ENCODE assay signal across 9 mouse cellular contexts in the genomic region with DNA sequence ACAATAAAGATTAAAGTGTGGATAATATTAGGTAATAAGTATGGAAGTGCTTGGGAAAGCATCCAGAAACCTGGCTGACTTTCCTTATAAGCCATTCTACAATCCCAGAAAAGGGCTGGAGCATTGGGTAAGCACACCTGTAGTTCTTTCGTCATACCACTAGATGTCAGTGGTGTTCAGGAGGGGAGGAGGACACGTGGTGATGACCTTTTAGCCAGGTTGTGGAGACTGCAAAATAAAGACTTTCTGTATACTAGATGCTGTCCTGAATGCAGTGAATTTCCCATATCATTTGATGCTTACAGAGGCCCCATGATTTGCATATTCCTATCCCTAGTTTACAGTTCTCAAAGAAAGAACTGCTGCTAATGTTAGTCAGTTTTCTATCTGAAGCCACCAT.
DNase-seq lines count a peak whose midpoint lies in the region; ATAC-seq and TF ChIP-seq lines count a peak whose summit lies in the region.
"Had no signal": no experiment of that assay in that cellular context is flagged by ENCODE, and none has a peak within 500 bp of the region (broad histone marks: within the 10 kb centered on the region; RNA-seq: fewer than 3 reads in every experiment).

No protein-coding gene starts in this region.

- 0% methylated on average over 2 of the region's 2 CpGs for WGBS in liver, embryonic 14.5 days (ENCODE audit: insufficient replicate concordance)
- 0% methylated on average over 2 of the region's 2 CpGs for WGBS in hindbrain, postnatal 0 days

- TF ChIP-seq CTCF in liver, embryonic 14.5 days (IDR thresholded peaks at IDR 0.05; ENCODE audit: low read depth), result peak; percentile 82
- peak; percentile 93 for TF ChIP-seq CTCF in hindbrain, postnatal 0 days (IDR thresholded peaks at IDR 0.05; ENCODE audit: low read depth)

- no peak for TF ChIP-seq EP300 in liver, embryonic 14.5 days (IDR thresholded peaks at IDR 0.05; ENCODE audit: low read depth)

- H3K4me3 ChIP-seq in liver, embryonic 14.5 days (ENCODE audit: insufficient read depth in 1 of 2, low read depth in 2 of 2, low read length in 2 of 2), result no peak overlapping the region
- H3K4me3 ChIP-seq in hindbrain, postnatal 0 days (ENCODE audit: low read length), result no peak overlapping the region
- H3K4me3 ChIP-seq: neural tube, embryonic 12.5 days had no signal

- no peak overlapping the region for H3K27ac ChIP-seq in liver, embryonic 14.5 days
- H3K27ac ChIP-seq in hindbrain, postnatal 0 days, result no peak overlapping the region
- H3K27ac ChIP-seq: neural tube, embryonic 12.5 days had no signal

- H3K36me3 ChIP-seq in liver, embryonic 14.5 days (replicated peaks; ENCODE audit: control insufficient read depth, insufficient read depth, low read depth), result no peaks in the 10 kb centered on the region
- no peaks in the 10 kb centered on the region for H3K36me3 ChIP-seq in hindbrain, postnatal 0 days (ENCODE audit: insufficient read depth, low read length)
- H3K36me3 ChIP-seq: neural tube, embryonic 12.5 days had no signal

- no peaks in the 10 kb centered on the region for H3K4me1 ChIP-seq in liver, embryonic 14.5 days (replicated peaks; ENCODE audit: control insufficient read depth in 2 of 2, insufficient read depth in 2 of 2, low read length in 1 of 2)
- no peaks in the 10 kb centered on the region for H3K4me1 ChIP-seq in hindbrain, postnatal 0 days (ENCODE audit: insufficient read depth, low read length)
- H3K4me1 ChIP-seq: neural tube, embryonic 12.5 days had no signal

- H3K27me3 ChIP-seq in liver, embryonic 14.5 days (ENCODE audit: control insufficient read depth, insufficient read depth, low read length), result no peaks in the 10 kb centered on the region
- H3K27me3 ChIP-seq in hindbrain, postnatal 0 days (ENCODE audit: insufficient read depth, low read length), result no peaks in the 10 kb centered on the region
- H3K27me3 ChIP-seq: neural tube, embryonic 12.5 days had no signal

- no peak for ATAC-seq in liver, embryonic 14.5 days (ENCODE audit: insufficient read depth)
- ATAC-seq in common myeloid progenitor, adult 5-6 weeks (replicated peaks; ENCODE audit: low read depth, poor library complexity, severe bottlenecking), result peak; percentile 93
- ATAC-seq in hindbrain, postnatal 0 days, result peak; percentile 55; the same call in 1 of the 2 replicates
- 0 out of 2 replicates have a peak, but pooled peaks have one; percentile 59 for ATAC-seq in monocyte, adult 5-6 weeks (replicated peaks; ENCODE audit: insufficient number of reproducible peaks, low FRiP score, low TSS enrichment, poor library complexity, severe bottlenecking)
- ATAC-seq in inflammation-experienced regulatory T-cells, adult 6 months, result no peak

- no peak overlapping the region for H3K4me2 ChIP-seq in liver, embryonic 14.5 days (ENCODE audit: low read depth)
- H3K4me2 ChIP-seq in hindbrain, postnatal 0 days (ENCODE audit: low read depth, low read length), result no peak overlapping the region
- H3K4me2 ChIP-seq: neural tube, embryonic 12.5 days had no signal

- DNase-seq in liver, embryonic 14.5 days (ENCODE audit: low read depth in 3 of 3, low spot score in 3 of 3), result no peak
- no peak for DNase-seq in liver
- DNase-seq in Muller cell, postnatal 12 days (ENCODE audit: inconsistent ontology term), result peak; percentile 30
- DNase-seq in hindbrain, postnatal 0 days (ENCODE audit: low spot score), result peak; percentile 69
- no peak for DNase-seq in T-cell, adult 2 months (ENCODE audit: low spot score)

- H3K9me3 ChIP-seq in liver, embryonic 14.5 days (ENCODE audit: control insufficient read depth, low read length), result no peaks in the 10 kb centered on the region
- no peaks in the 10 kb centered on the region for H3K9me3 ChIP-seq in hindbrain, postnatal 0 days (ENCODE audit: low read length)
- H3K9me3 ChIP-seq: neural tube, embryonic 12.5 days had no signal

- H3K9ac ChIP-seq in liver, embryonic 14.5 days (replicated peaks), result no peak overlapping the region
- no peak overlapping the region for H3K9ac ChIP-seq in hindbrain, postnatal 0 days (replicated peaks; ENCODE audit: low read length)
- H3K9ac ChIP-seq: neural tube, embryonic 12.5 days had no signal

Comparison
In these comparisons a context has a peak if more than half of its experiments do, and no peak if none do; other contexts are left out.
1. ATAC-seq: peak in common myeloid progenitor, adult 5-6 weeks (single experiment), hindbrain, postnatal 0 days (single experiment) and monocyte, adult 5-6 weeks (single experiment); none in liver, embryonic 14.5 days (single experiment) and inflammation-experienced regulatory T-cells, adult 6 months (single experiment).
2. DNase-seq: peak in Muller cell, postnatal 12 days (single experiment) and hindbrain, postnatal 0 days (single experiment); none in liver, embryonic 14.5 days (0 of 3), liver (single experiment) and T-cell, adult 2 months (single experiment).